9 mouse cellular contexts compared by ENCODE assay signal in genomic region chr2:21367345-21368111, GRCm38 (mm10). TPM values are rescaled to one million over a fixed set of nuclear protein-coding genes. Genes with fewer than 3 reads are reported as not detected.
DNase-seq lines count a peak whose midpoint lies in the region; ATAC-seq and TF ChIP-seq lines count a peak whose summit lies in the region.
"Had no signal": no experiment of that assay in that cellular context is flagged by ENCODE, and none has a peak within 500 bp of the region (broad histone marks: within the 10 kb centered on the region; RNA-seq: fewer than 3 reads in every experiment).

TSS of gene Gpr158 (plus strand) at chr2:21367542.

- peak; percentile 90 for ATAC-seq in intestine, embryonic 14.5 days (replicated peaks; ENCODE audit: low FRiP score, low TSS enrichment, low read depth)
- peak; percentile 94 for ATAC-seq in megakaryocyte progenitor cell, adult 5-6 weeks (replicated peaks; ENCODE audit: poor library complexity)
- ATAC-seq in activated CD4-positive, CD25-positive, alpha-beta regulatory T cell, adult 4 months: no peak

- peak within 1 kb of the TSS; percentile 63 for H3K4me2 ChIP-seq in intestine, embryonic 14.5 days (ENCODE audit: low read length)

- H3K9me3 ChIP-seq in intestine, embryonic 14.5 days (ENCODE audit: control insufficient read depth, low read length): no peaks in the 10 kb centered on the region

- no peak within 1 kb of the TSS for H3K27ac ChIP-seq in intestine, embryonic 14.5 days (ENCODE audit: low read depth)
- peak within 1 kb of the TSS; percentile 85 for H3K27ac ChIP-seq in left cerebral cortex, adult 2 months

- no peaks in the 10 kb centered on the region for H3K4me1 ChIP-seq in intestine, embryonic 14.5 days (replicated peaks; ENCODE audit: control insufficient read depth, insufficient read depth, low read length)

- intact Hi-C loops in left cerebral cortex, adult 2 months (cut with DNase I): loop anchor here (1.0 to 5.0 kb wide), 6 partner anchors 86 to 541 kb away; partner anchors contain the start of genes Enkur and Thnsl1

- no peak within 1 kb of the TSS for H3K9ac ChIP-seq in intestine, embryonic 14.5 days (ENCODE audit: low read length)

- no peaks in the 10 kb centered on the region for H3K36me3 ChIP-seq in intestine, embryonic 14.5 days (ENCODE audit: control insufficient read depth, insufficient read depth, low read length)

- TF ChIP-seq CTCF in left cerebral cortex, adult 2 months (IDR thresholded peaks at IDR 0.05): no peak

- 4% methylated on average over 43 of the region's 43 CpGs for WGBS in intestine, embryonic 14.5 days

- peak within 1 kb of the TSS; percentile 44 for H3K4me3 ChIP-seq in intestine, embryonic 14.5 days (ENCODE audit: low read depth, low read length)
- H3K4me3 ChIP-seq in left cerebral cortex, adult 2 months: peak within 1 kb of the TSS; percentile 61

- peaks cover 19% of the 10 kb centered on the region for H3K27me3 ChIP-seq in intestine, embryonic 14.5 days (replicated peaks; ENCODE audit: control insufficient read depth, insufficient read depth, low read length)

- DNase-seq in adrenal gland, postnatal 10 days: peak; percentile 89
- peak; percentile 93 for DNase-seq in embryo, embryonic 10.5 days (ENCODE audit: low spot score)
- DNase-seq in gastrocnemius, postnatal 4 days (ENCODE audit: low spot score in 2 of 2): peak; percentile 74 to 91
- DNase-seq in intestine, embryonic 14.5 days (ENCODE audit: low spot score): peak; percentile 95
- peak; percentile 90 to 91 for DNase-seq in left cerebral cortex, adult 2 months (ENCODE audit: extremely low spot score in 1 of 2, low spot score in 2 of 2)
- peak; percentile 90 for DNase-seq in right cerebral cortex, postnatal 25 days

RNA-seq across cellular contexts. Expression of gene Gpr158, which starts in this region (rescaled TPM):
- 1 to 10 TPM in 1 of 2 experiments, under 1 TPM in 1; 0.57 to 1.1 TPM for total RNA-seq in adrenal gland, postnatal 10 days (2021)
- total RNA-seq in gastrocnemius, postnatal 4 days (2021): not detected
- polyA plus RNA-seq in intestine, embryonic 14.5 days (2014; fragmentation: Nextera tagmentation; extraction: Ambion mirVana): 0.08 TPM in 2 replicates
- total RNA-seq in left cerebral cortex, adult 2 months (2021): 100 to 1,000 TPM; 117 to 127 TPM
- not detected in 2 replicates for total RNA-seq in megakaryocyte progenitor cell, adult 5-6 weeks (2015)
- total RNA-seq in megakaryocyte progenitor cell, adult 5-6 weeks (2017): not detected in 2 replicates
- not detected for polyA plus RNA-seq in activated CD4-positive, CD25-positive, alpha-beta regulatory T cell, adult 4 months (2017; shearing (Covaris generic))
- total RNA-seq: liver, adult 2 months had no signal
- polyA plus RNA-seq: liver, adult 2 months had no signal

Comparison
In these comparisons a context has a peak if more than half of its experiments do, and no peak if none do; other contexts are left out.
1. RNA of gene Gpr158 (total RNA-seq): 117 to 127 TPM in left cerebral cortex, adult 2 months; 0.57 to 1.1 TPM in adrenal gland, postnatal 10 days, not detected in gastrocnemius, postnatal 4 days and not detected in megakaryocyte progenitor cell, adult 5-6 weeks; every median in the first group is over 10 times any median in the second.
2. Peak in DNase-seq in gastrocnemius, postnatal 4 days; RNA of the gene not detected or under 1 TPM.
3. Peak in DNase-seq, ATAC-seq, H3K4me3 ChIP-seq and H3K4me2 ChIP-seq in intestine, embryonic 14.5 days; RNA of the gene not detected or under 1 TPM.
4. Peak in ATAC-seq in megakaryocyte progenitor cell, adult 5-6 weeks; RNA of the gene not detected or under 1 TPM.
5. Peak in every context shown above with its lines, with median percentiles within 50 percentile points of each other: DNase-seq.